Mouse (Mus musculus): ENCODE measurements around the gene Pip4k2a. TPM values are rescaled to one million over a fixed set of nuclear protein-coding genes. Genes with fewer than 3 reads are reported as not detected.

Pip4k2a gene
- total and polyA plus RNA-seq, 3 experiments, result 6.6 to 52.9 (median 20.8) TPM

DNA sequence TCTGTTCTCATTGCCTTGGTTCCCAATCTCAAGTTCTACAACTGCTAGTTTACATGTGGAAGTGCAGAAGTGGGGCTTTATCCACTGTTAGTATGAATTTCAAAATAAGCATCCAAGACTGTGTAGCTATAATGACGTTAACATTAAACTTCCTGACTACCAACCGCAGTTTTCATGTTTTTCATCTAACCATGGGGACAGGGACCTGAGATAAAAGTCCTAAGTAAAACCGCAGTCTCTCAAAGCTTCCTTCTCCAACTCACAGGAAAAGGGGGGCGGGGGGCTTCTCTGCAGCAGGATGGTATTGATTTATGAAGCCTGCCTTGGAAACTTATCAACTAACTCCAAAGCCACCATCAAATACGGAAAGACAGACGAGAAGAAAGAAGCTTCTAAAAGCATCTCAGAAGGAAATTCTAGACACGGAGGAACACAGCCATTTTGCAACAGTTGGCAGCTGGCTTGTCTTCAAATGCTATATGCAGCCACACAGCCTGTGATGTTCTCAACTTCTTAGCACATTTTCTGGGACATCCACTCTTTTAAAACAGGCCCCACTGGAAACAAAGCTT lies 45.7 kb downstream of the Pip4k2a start:
- no peaks in the 10 kb centered on the region for H3K9me3 ChIP-seq (replicated peaks; ENCODE audit: low read length)
- H3K36me3 ChIP-seq (replicated peaks in 1 of 2; ENCODE audit: control insufficient read depth in 1 of 2, insufficient read depth in 1 of 2, low read length in 1 of 2), result peaks cover 0 to 3% of the 10 kb centered on the region in 2 experiments
- no peak overlapping the region for H3K27ac ChIP-seq (ENCODE audit: insufficient read depth, low read depth)
- H3K4me3 ChIP-seq (replicated peaks in 1 of 3; ENCODE audit: low read depth in 2 of 3, low read length in 2 of 3, poor library complexity in 1 of 3), result no peak overlapping the region
- H3K4me2 ChIP-seq (ENCODE audit: insufficient read depth, low read depth, poor library complexity, severe bottlenecking), result no peak overlapping the region
- dilution Hi-C loops (cut with MboI; ENCODE audit: extremely low pct_ligation_motif_present, extremely low pct_unique_long_range_greater_than_20kb, low sequenced_read_pairs), result no loop called here
- TF ChIP-seq MEF2A (IDR thresholded peaks at IDR 0.05; ENCODE audit: borderline replicate concordance, low read depth, low read length) (no peak), USF1 (IDR thresholded peaks at IDR 0.05; ENCODE audit: low read depth, low read length) (no peak), EP300 (IDR thresholded peaks at IDR 0.05; ENCODE audit: low read length) (no peak), NELFE (IDR thresholded peaks at IDR 0.05; ENCODE audit: low read depth, low read length) (no peak), ELF1 (IDR thresholded peaks at IDR 0.05; ENCODE audit: low read depth, low read length) (no peak), MAFK (IDR thresholded peaks at IDR 0.05; ENCODE audit: insufficient replicate concordance, low read length) (no peak), CTCF (conservative IDR thresholded peaks at IDR 0.05 in 1 of 2, IDR thresholded peaks at IDR 0.05 in 1 of 2; ENCODE audit: low read depth in 2 of 2, low read length in 2 of 2) (no peak), ETS1 (conservative IDR thresholded peaks at IDR 0.05; ENCODE audit: low read depth, low read length) (no peak), KAT2A (IDR thresholded peaks at IDR 0.05; ENCODE audit: insufficient replicate concordance, low read length) (no peak)
- H3K9ac ChIP-seq (ENCODE audit: insufficient read depth, low read depth), result no peak overlapping the region
- in situ Hi-C loops (cut with MboI; ENCODE audit: low pct_ligation_motif_present, low pct_unique_long_range_greater_than_20kb, low sequenced_read_pairs), result no loop called here
- H3K27me3 ChIP-seq (replicated peaks), result no peaks in the 10 kb centered on the region
- H3K4me1 ChIP-seq (ENCODE audit: control insufficient read depth in 1 of 2, insufficient read depth in 2 of 2), result peaks cover 6 to 71% of the 10 kb centered on the region in 2 experiments
- DNase-seq (ENCODE audit: extremely low read depth), result no peak
- no peaks in the 10 kb centered on the region for H3K79me2 ChIP-seq (replicated peaks; ENCODE audit: control insufficient read depth, extremely low read depth, insufficient read depth, poor library complexity, severe bottlenecking)

DNA sequence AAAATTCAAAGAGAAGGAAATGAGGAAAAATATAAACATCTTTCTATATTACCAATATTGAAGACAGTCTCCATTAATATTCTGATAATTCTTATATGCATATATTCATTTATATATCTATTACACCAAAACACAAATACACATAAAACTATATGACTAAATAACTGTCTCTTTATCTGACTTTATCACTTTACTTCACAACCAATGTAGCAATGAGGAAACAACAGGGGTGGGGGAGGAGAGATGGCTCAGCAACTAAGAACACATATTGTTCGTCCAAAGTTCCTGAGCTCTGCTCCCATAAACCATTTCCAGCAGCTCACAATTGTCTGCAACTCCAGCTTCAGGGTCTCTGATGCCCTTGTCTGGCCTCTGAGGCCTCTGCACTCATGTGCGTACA lies 47.2 kb downstream of the Pip4k2a start:
- H3K4me2 ChIP-seq (ENCODE audit: insufficient read depth, low read depth, poor library complexity, severe bottlenecking), result no peak overlapping the region
- peaks cover 0 to 4% of the 10 kb centered on the region in 2 experiments for H3K36me3 ChIP-seq (replicated peaks in 1 of 2; ENCODE audit: control insufficient read depth in 1 of 2, insufficient read depth in 1 of 2, low read length in 1 of 2)
- H3K9ac ChIP-seq (ENCODE audit: insufficient read depth, low read depth), result no peak overlapping the region
- H3K4me3 ChIP-seq (replicated peaks in 1 of 3; ENCODE audit: low read depth in 2 of 3, low read length in 2 of 3, poor library complexity in 1 of 3), result no peak overlapping the region
- H3K4me1 ChIP-seq (ENCODE audit: control insufficient read depth in 1 of 2, insufficient read depth in 2 of 2), result peaks cover 3 to 65% of the 10 kb centered on the region in 2 experiments; a peak in 3 of 4 replicates
- TF ChIP-seq MAX (IDR thresholded peaks at IDR 0.05; ENCODE audit: low read length) (no peak), POLR2A (IDR thresholded peaks at IDR 0.05; ENCODE audit: low read depth, low read length) (no peak), HCFC1 (IDR thresholded peaks at IDR 0.05; ENCODE audit: low read depth, low read length) (no peak), JUN (IDR thresholded peaks at IDR 0.05; ENCODE audit: insufficient read depth, low read depth, low read length) (no peak), GABPA (IDR thresholded peaks at IDR 0.05; ENCODE audit: insufficient replicate concordance, low read depth, low read length) (no peak), RAD21 (IDR thresholded peaks at IDR 0.05; ENCODE audit: low read depth, low read length) (no peak), CHD2 (IDR thresholded peaks at IDR 0.05; ENCODE audit: low read length) (no peak), E2F4 (IDR thresholded peaks at IDR 0.05; ENCODE audit: insufficient replicate concordance, low read depth, low read length) (no peak), MYC (IDR thresholded peaks at IDR 0.05; ENCODE audit: low read depth, low read length) (no peak), NRF1 (IDR thresholded peaks at IDR 0.05; ENCODE audit: low read depth, low read length) (no peak), ZNF384 (IDR thresholded peaks at IDR 0.05; ENCODE audit: low read depth, low read length) (no peak), KAT2A (IDR thresholded peaks at IDR 0.05; ENCODE audit: insufficient replicate concordance, low read length) (no peak), PAX5 (IDR thresholded peaks at IDR 0.05; ENCODE audit: low read length) (no peak), NELFE (IDR thresholded peaks at IDR 0.05; ENCODE audit: low read depth, low read length) (no peak), SMC3 (IDR thresholded peaks at IDR 0.05; ENCODE audit: low read depth, low read length) (no peak), CTCF (conservative IDR thresholded peaks at IDR 0.05 in 1 of 2, IDR thresholded peaks at IDR 0.05 in 1 of 2; ENCODE audit: low read depth in 2 of 2, low read length in 2 of 2) (no peak)
- H3K27me3 ChIP-seq (replicated peaks), result no peaks in the 10 kb centered on the region
- H3K9me3 ChIP-seq (replicated peaks; ENCODE audit: low read length), result no peaks in the 10 kb centered on the region
- DNase-seq (ENCODE audit: extremely low read depth), result no peak
- no peak overlapping the region for H3K27ac ChIP-seq (ENCODE audit: insufficient read depth, low read depth)
- in situ Hi-C loops (cut with MboI; ENCODE audit: low pct_ligation_motif_present, low pct_unique_long_range_greater_than_20kb, low sequenced_read_pairs) (no loop called here), dilution Hi-C loops (cut with MboI; ENCODE audit: extremely low pct_ligation_motif_present, extremely low pct_unique_long_range_greater_than_20kb, low sequenced_read_pairs) (no loop called here)
- H3K79me2 ChIP-seq (replicated peaks; ENCODE audit: control insufficient read depth, extremely low read depth, insufficient read depth, poor library complexity, severe bottlenecking), result no peaks in the 10 kb centered on the region

All from CH12.LX (cell line).